Mouse (Mus musculus) kidney, embryonic 16.5 days (tissue): Measurements from ENCODE around the gene Gdf9. TPM values are rescaled to one million over a fixed set of nuclear protein-coding genes. Genes with fewer than 3 reads are reported as not detected.
A peak's percentile ranks its signal among the peaks of the same experiment; 100 is the strongest.

Source experiments
- ATAC-seq: fragments of 200-750 bp; cut with Nextera tagmentation; 2 replicates; pipeline ENCODE4 v1.8.0; 2017; ENCODE audit warnings: moderate TSS enrichment; ENCODE audit not compliant: low FRiP score, low TSS enrichment
- H3K27ac ChIP-seq: fragments of 300-500 bp; sonication (generic); 2 replicates; pipeline ENCODE4 v1.5.1; 2014; ENCODE audit warnings: low read length
- H3K27me3 ChIP-seq: fragments of 300-500 bp; sonication (generic); 2 replicates; pipeline ENCODE4 v1.6.1; 2014; ENCODE audit warnings: low read length, control low read depth, mixed read lengths; ENCODE audit not compliant: insufficient read depth
- H3K36me3 ChIP-seq: fragments of 300-500 bp; sonication (generic); 2 replicates; pipeline ENCODE4 v1.6.1; 2014; ENCODE audit warnings: low read length, control low read depth, mixed read lengths; ENCODE audit not compliant: insufficient read depth
- H3K4me1 ChIP-seq: fragments of 300-500 bp; sonication (generic); 2 replicates; pipeline ENCODE4 v1.6.1; 2014; ENCODE audit warnings: low read length, control low read depth, mixed read lengths; ENCODE audit not compliant: insufficient read depth
- H3K4me2 ChIP-seq: fragments of 300-500 bp; sonication (generic); replicated peaks from 2 replicates; pipeline ENCODE4 v1.6.1; 2014; ENCODE audit warnings: low read depth, low read length
- H3K4me3 ChIP-seq: fragments of 300-500 bp; sonication (generic); 2 replicates; pipeline ENCODE4 v1.5.1; 2014; ENCODE audit warnings: mild to moderate bottlenecking, low read length
- H3K9ac ChIP-seq: fragments of 300-500 bp; sonication (generic); replicated peaks from 2 replicates; pipeline ENCODE4 v1.6.1; 2014; ENCODE audit warnings: low read length
- H3K9me3 ChIP-seq: fragments of 300-500 bp; sonication (generic); 2 replicates; pipeline ENCODE4 v1.6.1; 2016; ENCODE audit warnings: low read length, control low read depth
- WGBS: fragments of 180-500 bp; shearing (Covaris S2); extraction: QIAGEN DNeasy Blood & Tissue Kit; methylation state at CpG from one replicate; pipeline ENCODE4 v1.1.7; 2014; 5-methylcytosine and 5-hydroxymethylcytosine counted together
- polyA plus RNA-seq: library from polyadenylated mRNA; unstranded; fragments of >200 nt; fragmentation: Nextera tagmentation; extraction: Ambion mirVana; gene quantifications from 2 replicates; pipeline ENCODE4 v1.2.1, GENCODE M21; 2015

Gdf9 gene
- polyA plus RNA-seq, result 1.1 and 1.2 TPM in 2 replicates

GRCm38 (mm10) chr11:53430670-53431346 lies at the start of gene Gdf9, which contains the start of gene Uqcrq:
Gene Gdf9 (plus strand): TSS chr11:53431023.
Gene Uqcrq (minus strand): TSS chr11:53430831.
- no peaks in the 10 kb centered on the region for H3K9me3 ChIP-seq
- H3K4me1 ChIP-seq, result peaks cover 8% of the 10 kb centered on the region
- no peaks in the 10 kb centered on the region for H3K27me3 ChIP-seq
- peak within 1 kb of the TSS; percentile 85 for H3K4me2 ChIP-seq
- WGBS, result 0% methylated on average over 44 of the region's 44 CpGs
- peak within 1 kb of the TSS; percentile 92 for H3K4me3 ChIP-seq
- peak within 1 kb of the TSS; percentile 56 for H3K27ac ChIP-seq
- H3K36me3 ChIP-seq, result peaks cover 8% of the 10 kb centered on the region; the same call in 1 of the 2 replicates
- peak within 1 kb of the TSS; percentile 88 for H3K9ac ChIP-seq
- ATAC-seq, result peak; percentile 95

GRCm38 (mm10) chr11:53383758-53384428 lies 46.9 kb upstream of the Gdf9 start:
- Histone ChIP-seq H3K36me3 (peaks cover 17% of the 10 kb centered on the region), H3K4me1 (no peaks in the 10 kb centered on the region), H3K4me3 (no peak overlapping the region), H3K9me3 (no peaks in the 10 kb centered on the region), H3K27ac (no peak overlapping the region), H3K9ac (no peak overlapping the region), H3K4me2 (no peak overlapping the region), H3K27me3 (no peaks in the 10 kb centered on the region)
- 88% methylated on average over 2 of the region's 2 CpGs for WGBS
- no peak for ATAC-seq

GRCm38 (mm10) chr11:53393856-53394255 lies 37.0 kb upstream of the Gdf9 start:
- H3K27me3 ChIP-seq, result no peaks in the 10 kb centered on the region
- H3K4me1 ChIP-seq, result no peaks in the 10 kb centered on the region
- H3K9me3 ChIP-seq, result no peaks in the 10 kb centered on the region
- H3K36me3 ChIP-seq, result peaks cover 37% of the 10 kb centered on the region
- no peak overlapping the region for H3K4me2 ChIP-seq
- no peak for ATAC-seq
- H3K27ac ChIP-seq, result no peak overlapping the region
- no peak overlapping the region for H3K4me3 ChIP-seq
- H3K9ac ChIP-seq, result no peak overlapping the region
- WGBS, result 78% methylated on average over 1 of the region's 1 CpGs

GRCm38 (mm10) chr11:53403638-53404037 lies 27.2 kb upstream of the Gdf9 start:
- H3K36me3 ChIP-seq, result peaks cover 67% of the 10 kb centered on the region
- H3K27me3 ChIP-seq, result no peaks in the 10 kb centered on the region

GRCm38 (mm10) chr11:53411738-53412137 lies 19.1 kb upstream of the Gdf9 start:
- Histone ChIP-seq H3K4me2 (no peak overlapping the region), H3K4me1 (no peaks in the 10 kb centered on the region), H3K9ac (no peak overlapping the region), H3K9me3 (no peaks in the 10 kb centered on the region), H3K4me3 (no peak overlapping the region), H3K27me3 (no peaks in the 10 kb centered on the region), H3K36me3 (peaks cover 66% of the 10 kb centered on the region), H3K27ac (no peak overlapping the region)
- ATAC-seq, result no peak

More at GRCm38 (mm10) chr11:53403638-53404037, 27.2 kb upstream of the Gdf9 start:
- H3K9me3 ChIP-seq, result no peaks in the 10 kb centered on the region
- H3K9ac ChIP-seq, result no peak overlapping the region
- no peaks in the 10 kb centered on the region for H3K4me1 ChIP-seq
- WGBS, result 95% methylated on average over 1 of the region's 1 CpGs
- H3K4me2 ChIP-seq, result no peak overlapping the region
- H3K4me3 ChIP-seq, result no peak overlapping the region
- no peak overlapping the region for H3K27ac ChIP-seq
- no peak for ATAC-seq

GRCm38 (mm10) chr11:53413871-53414270 lies 17.0 kb upstream of the Gdf9 start:
- no peak overlapping the region for H3K9ac ChIP-seq
- no peak overlapping the region for H3K4me2 ChIP-seq
- H3K27me3 ChIP-seq, result no peaks in the 10 kb centered on the region
- H3K9me3 ChIP-seq, result no peaks in the 10 kb centered on the region
- no peak overlapping the region for H3K27ac ChIP-seq
- H3K4me1 ChIP-seq, result no peaks in the 10 kb centered on the region
- H3K4me3 ChIP-seq, result no peak overlapping the region
- ATAC-seq, result no peak
- H3K36me3 ChIP-seq, result peaks cover 66% of the 10 kb centered on the region
- WGBS, result 96% methylated on average over 4 of the region's 4 CpGs

- Histone ChIP-seq H3K27ac (no peak overlapping the region), H3K4me1 (no peaks in the 10 kb centered on the region), H3K9ac (no peak overlapping the region), H3K4me2 (no peak overlapping the region), H3K27me3 (no peaks in the 10 kb centered on the region), H3K4me3 (no peak overlapping the region), H3K36me3 (peaks cover 48% of the 10 kb centered on the region), H3K9me3 (no peaks in the 10 kb centered on the region)
- ATAC-seq, result no peak
Measured at GRCm38 (mm10) chr11:53418048-53418447, 12.8 kb upstream of the Gdf9 start.

GRCm38 (mm10) chr11:53423036-53423435 lies 7.8 kb upstream of the Gdf9 start, which contains the start of gene Leap2:
Gene Leap2 (minus strand): TSS chr11:53423170.
- H3K27ac ChIP-seq, result no peak within 1 kb of the TSS
- no peaks in the 10 kb centered on the region for H3K4me1 ChIP-seq
- no peak within 1 kb of the TSS for H3K9ac ChIP-seq
- H3K4me3 ChIP-seq, result no peak within 1 kb of the TSS
- H3K4me2 ChIP-seq, result no peak within 1 kb of the TSS
- H3K9me3 ChIP-seq, result no peaks in the 10 kb centered on the region
- WGBS, result 83% methylated on average over 4 of the region's 4 CpGs
- no peak for ATAC-seq
- H3K27me3 ChIP-seq, result no peaks in the 10 kb centered on the region
- H3K36me3 ChIP-seq, result peaks cover 14% of the 10 kb centered on the region

GRCm38 (mm10) chr11:53424826-53425225 lies 6.0 kb upstream of the Gdf9 start:
- Histone ChIP-seq H3K4me3 (no peak overlapping the region), H3K27me3 (no peaks in the 10 kb centered on the region), H3K36me3 (peaks cover 11% of the 10 kb centered on the region; the same call in 1 of the 2 replicates), H3K27ac (no peak overlapping the region), H3K4me2 (no peak overlapping the region), H3K9me3 (no peaks in the 10 kb centered on the region), H3K9ac (no peak overlapping the region), H3K4me1 (peaks cover 7% of the 10 kb centered on the region)
- 67% methylated on average over 2 of the region's 2 CpGs for WGBS
- ATAC-seq, result no peak

- no peak overlapping the region for H3K4me2 ChIP-seq
- H3K4me1 ChIP-seq, result peaks cover 8% of the 10 kb centered on the region
- WGBS, result 57% methylated on average over 3 of the region's 3 CpGs
- H3K36me3 ChIP-seq, result peaks cover 8% of the 10 kb centered on the region; the same call in 1 of the 2 replicates
- ATAC-seq, result no peak
- no peak overlapping the region for H3K9ac ChIP-seq
- no peak overlapping the region for H3K4me3 ChIP-seq
- H3K27me3 ChIP-seq, result no peaks in the 10 kb centered on the region
- no peak overlapping the region for H3K27ac ChIP-seq
- no peaks in the 10 kb centered on the region for H3K9me3 ChIP-seq
Measured at GRCm38 (mm10) chr11:53425251-53425650, 5.6 kb upstream of the Gdf9 start.
